Mouse (Mus musculus) C2C12 (cell line): ENCODE results near the gene Zfyve21. TPM values are rescaled to one million over a fixed set of nuclear protein-coding genes. Genes with fewer than 3 reads are reported as not detected.

Experiments used
- H3K27me3 ChIP-seq: one replicate; pipeline ENCODE4 v1.6.1; 2011; ENCODE audit not compliant: control insufficient read depth, insufficient read depth, insufficient read length
- H3K36me3 ChIP-seq: one replicate; pipeline ENCODE4 v1.6.1; 2011; ENCODE audit not compliant: control insufficient read depth, insufficient read depth
- H3K4me3 ChIP-seq: one replicate; pipeline ENCODE4 v1.5.1; 2011; ENCODE audit warnings: mild to moderate bottlenecking, control low read depth; ENCODE audit not compliant: poor library complexity, insufficient read depth, severe bottlenecking
- H3K79me2 ChIP-seq: one replicate; pipeline ENCODE4 v1.6.1; 2011; ENCODE audit not compliant: control insufficient read depth, insufficient read depth
- H3K79me3 ChIP-seq: one replicate; pipeline ENCODE4 v1.6.1; 2011; ENCODE audit warnings: low read depth, control low read depth
- H3ac ChIP-seq: one replicate; pipeline ENCODE3; 2011; ENCODE audit warnings: low read depth; ENCODE audit not compliant: control insufficient read depth, insufficient read length
- CEBPB ChIP-seq: IDR thresholded peaks from one replicate; pipeline ENCODE4 v1.6.1; 2011; ENCODE audit warnings: low read depth, mild to moderate bottlenecking, control low read depth, moderate library complexity
- CTCF ChIP-seq: IDR thresholded peaks from one replicate; pipeline ENCODE4 v1.5.1; 2011; ENCODE audit not compliant: control insufficient read depth, insufficient read depth, insufficient read length
- FOSL1 ChIP-seq: IDR thresholded peaks from one replicate; pipeline ENCODE4 v1.8.0; 2011; ENCODE audit warnings: mild to moderate bottlenecking, low read length; ENCODE audit not compliant: poor library complexity, insufficient read depth, severe bottlenecking
- MAX ChIP-seq: IDR thresholded peaks from one replicate; pipeline ENCODE4 v1.6.1; 2011; ENCODE audit warnings: mild to moderate bottlenecking, control low read depth
- MYOD1 ChIP-seq: IDR thresholded peaks from one replicate; pipeline ENCODE4 v1.6.1; 2011; ENCODE audit warnings: low read depth; ENCODE audit not compliant: control insufficient read depth, insufficient read length
- MYOG ChIP-seq: IDR thresholded peaks from one replicate; pipeline ENCODE4 v1.6.1; 2011; ENCODE audit not compliant: control insufficient read depth, insufficient read length; ENCODE audit errors: extremely low read depth
- USF1 ChIP-seq: IDR thresholded peaks from one replicate; pipeline ENCODE4 v1.6.1; 2011; ENCODE audit warnings: low read depth, mild to moderate bottlenecking, control low read depth, moderate library complexity
- polyA plus RNA-seq: library from polyadenylated mRNA; unstranded; fragments of >200 nt; fragmentation: generic; extraction: Trizol; gene quantifications from one replicate; pipeline ENCODE4 v1.2.1, GENCODE M21; 2012; ENCODE audit warnings: missing spikeins

Zfyve21 gene
- polyA plus RNA-seq, 1 experiment = 40.0 TPM

DNA sequence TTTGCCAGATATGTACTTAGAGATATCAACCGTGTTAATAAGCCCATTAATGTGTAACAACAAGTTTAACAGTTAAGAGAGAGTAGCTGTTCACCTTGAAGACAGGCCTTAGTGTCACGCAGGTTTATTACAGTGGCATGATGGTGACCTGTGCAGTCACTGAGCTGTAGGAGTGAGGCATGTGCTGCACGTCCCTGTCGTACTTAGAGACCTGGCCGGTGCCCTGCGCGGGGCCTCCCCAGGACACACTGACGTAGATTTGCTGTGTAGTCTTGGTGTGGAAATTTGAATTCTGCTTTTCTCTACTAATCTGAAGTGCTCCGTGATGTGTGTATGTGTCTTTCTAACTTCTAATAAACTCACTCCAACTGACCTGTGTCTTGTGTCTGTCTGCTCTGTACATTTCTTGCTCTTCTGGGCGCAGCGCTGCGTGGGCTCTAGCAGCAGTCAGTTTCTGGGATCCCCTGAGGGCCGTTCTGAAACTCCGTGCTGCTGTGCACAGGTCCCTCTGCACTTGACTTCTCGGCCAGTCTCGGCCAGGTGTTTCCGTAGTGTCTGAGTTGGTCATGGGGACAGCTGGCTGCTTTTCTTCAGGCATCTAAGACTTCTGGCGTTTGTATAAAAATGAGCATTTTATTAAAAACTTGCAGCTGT, 19.3 kb upstream of the Zfyve21 start:
- Histone ChIP-seq H3K79me3 (no peaks in the 10 kb centered on the region), H3K27me3 (no peaks in the 10 kb centered on the region), H3ac (no peak overlapping the region), H3K36me3 (peaks cover 63% of the 10 kb centered on the region), H3K4me3 (no peak overlapping the region), H3K79me2 (peaks cover 8% of the 10 kb centered on the region)
- TF ChIP-seq FOSL1 (no peak), MYOG (no peak), MYOD1 (no peak), MAX (no peak), USF1 (no peak), CTCF (no peak), CEBPB (no peak)

DNA sequence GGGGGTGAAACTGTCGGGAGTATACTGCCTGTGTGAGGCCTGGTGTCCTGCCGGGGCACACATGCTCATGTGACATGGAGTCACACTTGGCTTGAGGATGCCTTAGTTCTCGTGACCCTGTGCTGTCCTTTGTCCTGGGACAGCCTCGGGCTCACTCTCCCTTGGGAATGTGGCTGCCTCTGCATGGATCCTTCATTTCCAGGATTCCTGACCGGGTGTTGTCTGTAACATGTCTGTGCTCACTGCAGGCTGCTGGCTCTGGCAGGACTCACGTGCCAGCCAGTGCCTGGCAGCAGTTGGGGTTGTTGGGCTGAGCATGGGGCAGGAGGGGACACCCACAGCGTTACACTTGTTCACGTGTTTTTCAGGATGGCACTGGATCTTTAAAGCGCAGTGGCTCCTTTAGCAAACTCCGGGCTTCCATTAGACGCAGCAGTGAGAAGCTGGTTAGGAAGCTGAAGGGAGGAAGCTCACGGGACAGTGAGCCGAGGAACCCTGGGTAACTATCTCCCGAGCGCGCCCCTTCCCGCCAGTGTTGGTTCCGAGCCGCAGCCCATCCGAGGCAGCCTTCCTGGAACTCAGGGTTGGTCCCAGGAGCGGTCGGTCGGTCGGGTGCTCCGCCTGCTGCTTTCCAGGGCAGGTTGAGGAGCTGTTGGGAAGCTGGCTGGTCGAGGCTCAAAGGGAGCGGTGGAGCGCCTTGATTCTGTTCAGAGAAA, 18.6 kb upstream of the Zfyve21 start:
- Histone ChIP-seq H3K79me3 (no peaks in the 10 kb centered on the region), H3K79me2 (peaks cover 8% of the 10 kb centered on the region), H3K27me3 (no peaks in the 10 kb centered on the region), H3K4me3 (no peak overlapping the region), H3K36me3 (peaks cover 64% of the 10 kb centered on the region), H3ac (no peak overlapping the region)
- TF ChIP-seq CTCF (no peak), MYOG (no peak)

DNA sequence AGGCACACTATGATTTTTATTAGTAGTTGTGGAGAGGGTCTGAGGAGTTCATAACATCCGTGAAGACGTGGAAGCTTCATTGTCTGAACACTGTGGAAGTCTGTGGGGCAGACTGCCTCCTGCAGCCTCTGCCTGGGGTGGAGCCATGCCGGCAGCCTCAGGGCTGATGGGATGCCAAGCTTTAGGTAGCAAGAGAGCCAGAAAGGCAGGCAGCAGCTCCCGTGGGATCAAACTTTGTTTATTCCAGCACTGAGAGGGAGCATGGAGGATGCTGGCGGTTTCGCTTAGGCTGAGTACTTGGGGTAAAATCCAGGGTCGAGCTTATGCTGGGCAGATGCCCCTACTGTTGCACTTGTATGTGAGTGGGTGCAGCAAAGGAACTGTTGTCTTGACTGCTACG, 16.7 kb upstream of the Zfyve21 start:
- Histone ChIP-seq H3K27me3 (no peaks in the 10 kb centered on the region), H3K79me3 (no peaks in the 10 kb centered on the region), H3K36me3 (peaks cover 59% of the 10 kb centered on the region), H3ac (no peak overlapping the region), H3K79me2 (peaks cover 8% of the 10 kb centered on the region), H3K4me3 (no peak overlapping the region)
- TF ChIP-seq MYOG (no peak), MYOD1 (no peak), CTCF (no peak), USF1 (no peak), CEBPB (no peak), FOSL1 (no peak), MAX (no peak)

DNA sequence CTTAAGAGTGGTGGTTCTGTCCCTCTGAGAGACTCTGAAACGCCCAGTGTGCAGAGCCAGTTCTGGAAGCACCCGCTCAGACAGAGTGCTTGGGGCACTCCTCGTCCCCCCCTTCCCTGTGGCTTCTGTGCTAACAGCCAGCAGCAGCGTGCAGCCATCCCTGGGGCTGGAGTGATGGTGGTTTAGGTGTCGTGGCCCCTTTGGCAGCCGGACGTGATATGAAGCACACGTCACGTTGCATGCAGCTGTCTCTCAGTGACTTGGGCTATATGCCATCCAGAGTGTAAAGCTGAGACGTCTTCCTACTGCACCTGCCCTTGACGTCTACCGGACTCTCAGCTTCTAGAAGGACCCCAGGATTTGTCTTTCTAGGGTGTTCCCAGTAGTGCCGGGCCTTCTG, 15.5 kb upstream of the Zfyve21 start:
- TF ChIP-seq MAX (no peak), FOSL1 (no peak), CEBPB (no peak), MYOD1 (no peak), MYOG (no peak), CTCF (no peak), USF1 (no peak)
- H3K79me3 ChIP-seq = no peaks in the 10 kb centered on the region
- no peak overlapping the region for H3ac ChIP-seq
- no peaks in the 10 kb centered on the region for H3K27me3 ChIP-seq
- H3K79me2 ChIP-seq = peaks cover 3% of the 10 kb centered on the region
- peaks cover 56% of the 10 kb centered on the region for H3K36me3 ChIP-seq
- no peak overlapping the region for H3K4me3 ChIP-seq

DNA sequence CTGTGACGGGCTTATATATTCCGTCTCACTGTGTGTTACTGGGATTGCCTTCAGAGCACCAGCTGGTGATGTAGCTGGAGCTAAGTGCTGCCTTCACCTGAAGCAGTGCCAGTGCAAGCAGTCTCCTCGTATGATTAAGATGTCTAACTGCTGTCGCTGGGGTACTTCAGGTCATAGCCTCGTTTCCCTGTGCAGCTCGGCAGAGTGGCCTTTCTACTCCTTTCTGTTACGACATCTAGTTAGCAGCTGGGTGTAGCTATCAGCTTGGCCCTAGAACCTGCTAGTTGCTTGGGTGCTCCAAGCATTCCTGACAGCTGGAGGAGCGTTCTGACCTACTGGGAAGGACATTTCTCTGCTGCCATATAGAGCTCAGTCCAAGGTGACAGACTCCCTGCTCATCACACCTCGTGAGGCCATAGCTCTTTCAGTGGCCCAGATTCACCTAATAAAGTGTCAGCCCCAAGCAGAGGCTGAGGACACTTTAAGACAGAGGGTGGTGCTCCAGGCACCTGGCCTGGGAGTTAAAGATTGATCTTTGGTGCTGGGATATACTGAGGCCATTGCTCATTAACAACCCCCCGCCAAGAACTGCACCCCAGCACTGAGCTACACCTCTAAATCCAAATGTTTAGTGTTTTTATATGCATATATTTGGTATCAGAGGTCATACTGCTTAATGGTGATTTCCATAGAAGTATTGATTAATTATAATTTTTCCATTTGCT, 13.3 kb upstream of the Zfyve21 start:
- H3K27me3 ChIP-seq = no peaks in the 10 kb centered on the region
- H3K79me3 ChIP-seq = no peaks in the 10 kb centered on the region
- peaks cover 56% of the 10 kb centered on the region for H3K36me3 ChIP-seq
- TF ChIP-seq MAX (no peak), FOSL1 (no peak), CEBPB (no peak), USF1 (no peak), MYOD1 (no peak), MYOG (no peak), CTCF (no peak)
- H3ac ChIP-seq = no peak overlapping the region
- no peak overlapping the region for H3K4me3 ChIP-seq
- no peaks in the 10 kb centered on the region for H3K79me2 ChIP-seq
